Mouse (Mus musculus) hindbrain, postnatal 0 days (tissue): ENCODE measurements around the gene Nlrc5. TPM values are rescaled to one million over a fixed set of nuclear protein-coding genes. Genes with fewer than 3 reads are reported as not detected.
"Not testable (repeated sequence)": the region's sequence is repeated elsewhere in the genome, so short reads cannot be mapped to it uniquely, and the experiment has no call there.

ENCODE experiments used
- ATAC-seq: fragments of 200-750 bp; cut with Nextera tagmentation; 2 replicates; pipeline ENCODE4 v1.8.0; 2017; ENCODE audit warnings: mild to moderate bottlenecking, moderate TSS enrichment, moderate library complexity
- DNase-seq: peaks from one replicate; pipeline ENCODE4 v3.0.0-alpha.2; 2015; ENCODE audit warnings: low spot score
- H3K27ac ChIP-seq: fragments of 300-500 bp; sonication (generic); 2 replicates; pipeline ENCODE4 v1.5.1; 2014; ENCODE audit warnings: mild to moderate bottlenecking
- H3K27me3 ChIP-seq: fragments of 300-500 bp; sonication (generic); 2 replicates; pipeline ENCODE4 v1.6.1; 2014; ENCODE audit warnings: low read length, mixed read lengths; ENCODE audit not compliant: insufficient read depth
- H3K36me3 ChIP-seq: fragments of 300-500 bp; sonication (generic); 2 replicates; pipeline ENCODE4 v1.6.1; 2014; ENCODE audit warnings: low read length, mixed read lengths; ENCODE audit not compliant: insufficient read depth
- H3K4me1 ChIP-seq: fragments of 300-500 bp; sonication (generic); 2 replicates; pipeline ENCODE4 v1.6.1; 2014; ENCODE audit warnings: antibody characterized with exemption, low read length, mixed read lengths; ENCODE audit not compliant: insufficient read depth
- H3K4me2 ChIP-seq: fragments of 300-500 bp; sonication (generic); 2 replicates; pipeline ENCODE4 v1.6.1; 2014; ENCODE audit warnings: low read depth, mild to moderate bottlenecking, low read length, moderate library complexity, mixed read lengths
- H3K4me3 ChIP-seq: fragments of 300-500 bp; sonication (generic); 2 replicates; pipeline ENCODE4 v1.5.1; 2014; ENCODE audit warnings: low read length
- H3K9ac ChIP-seq: fragments of 300-500 bp; sonication (generic); replicated peaks from 2 replicates; pipeline ENCODE4 v1.6.1; 2014; ENCODE audit warnings: mild to moderate bottlenecking, low read length, moderate library complexity, mixed read lengths
- H3K9me3 ChIP-seq: fragments of 300-500 bp; sonication (generic); 2 replicates; pipeline ENCODE4 v1.6.1; 2016; ENCODE audit warnings: low read length, mixed read lengths
- CTCF ChIP-seq: IDR thresholded peaks from 2 replicates; pipeline ENCODE4 v1.5.1; 2016; ENCODE audit warnings: antibody characterized with exemption, control low read depth, low read depth
- WGBS: fragments of 180-500 bp; shearing (Covaris S2); extraction: QIAGEN DNeasy Blood & Tissue Kit; methylation state at CpG from one replicate; pipeline ENCODE4 v1.1.7; 2014; 5-methylcytosine and 5-hydroxymethylcytosine counted together
- polyA plus RNA-seq: library from polyadenylated mRNA; unstranded; fragments of >200 nt; fragmentation: Nextera tagmentation; extraction: Ambion mirVana; gene quantifications from 2 replicates; pipeline ENCODE4 v1.2.1, GENCODE M21; 2015
- total RNA-seq: library from RNA; depleted of rRNA; stranded (reverse); fragments of >200 nt; gene quantifications from 2 replicates; pipeline ENCODE4 v1.2.3, GENCODE M21; 2014

The Nlrc5 gene
- total and polyA plus RNA-seq, 2 experiments from 2014 or later, result 0.38 to 0.89 TPM

DNA sequence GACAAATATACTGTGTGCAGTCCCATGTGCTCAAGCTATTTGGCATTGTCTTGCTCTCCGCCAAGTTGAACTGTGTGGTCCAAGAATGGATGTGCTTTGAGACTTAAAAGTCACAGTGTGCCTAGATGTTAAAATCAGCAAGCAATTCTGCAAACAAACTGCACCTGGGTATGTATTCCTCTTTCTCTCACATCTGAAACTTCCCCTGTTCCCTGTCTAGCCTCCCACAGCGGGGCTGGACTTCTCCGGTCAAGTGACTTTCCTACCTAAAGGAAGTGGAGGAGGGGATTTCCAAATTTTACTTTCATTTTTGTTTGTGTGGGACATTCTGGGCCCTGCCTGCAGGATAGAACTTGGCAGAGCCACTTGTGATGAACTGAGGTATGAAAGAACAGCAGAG is 9.0 kb downstream of the Nlrc5 start:
- H3K4me1 ChIP-seq, result no peaks in the 10 kb centered on the region
- no peaks in the 10 kb centered on the region for H3K9me3 ChIP-seq
- H3K27ac ChIP-seq, result no peak overlapping the region
- no peaks in the 10 kb centered on the region for H3K27me3 ChIP-seq
- no peak overlapping the region for H3K4me2 ChIP-seq
- H3K36me3 ChIP-seq, result no peaks in the 10 kb centered on the region
- no peak overlapping the region for H3K4me3 ChIP-seq
- ATAC-seq (no peak), DNase-seq (no peak)
- no peak for TF ChIP-seq CTCF
- 87% methylated on average over 3 of the region's 3 CpGs for WGBS
- H3K9ac ChIP-seq, result no peak overlapping the region

DNA sequence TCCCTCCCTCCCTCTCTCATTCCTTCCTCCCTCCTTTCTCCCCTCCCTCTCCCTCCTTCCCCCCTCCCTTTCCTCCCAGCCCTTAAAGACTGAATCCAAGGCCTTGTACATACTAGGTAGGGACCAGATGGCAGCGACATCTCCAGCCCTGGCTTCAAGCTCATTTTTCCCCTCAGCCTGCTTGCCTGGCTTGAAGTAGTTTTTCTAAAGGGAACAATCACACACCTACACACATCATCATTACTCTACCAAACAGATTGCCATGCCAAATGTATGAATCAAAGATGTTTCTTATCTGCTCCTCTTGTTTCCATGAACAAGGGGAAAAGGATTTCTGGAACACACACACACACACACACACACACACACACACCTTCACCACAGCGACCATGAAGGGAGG is 10.3 kb downstream of the Nlrc5 start:
- H3K4me1 ChIP-seq, result no peaks in the 10 kb centered on the region
- H3K9me3 ChIP-seq, result no peaks in the 10 kb centered on the region
- DNase-seq (no peak), ATAC-seq (no peak)
- H3K27ac ChIP-seq, result no peak overlapping the region
- H3K4me2 ChIP-seq, result no peak overlapping the region
- no peak overlapping the region for H3K9ac ChIP-seq
- no peaks in the 10 kb centered on the region for H3K36me3 ChIP-seq
- H3K4me3 ChIP-seq, result no peak overlapping the region
- H3K27me3 ChIP-seq, result no peaks in the 10 kb centered on the region
- WGBS, result 81% methylated on average over 2 of the region's 2 CpGs
- TF ChIP-seq CTCF, result no peak

DNA sequence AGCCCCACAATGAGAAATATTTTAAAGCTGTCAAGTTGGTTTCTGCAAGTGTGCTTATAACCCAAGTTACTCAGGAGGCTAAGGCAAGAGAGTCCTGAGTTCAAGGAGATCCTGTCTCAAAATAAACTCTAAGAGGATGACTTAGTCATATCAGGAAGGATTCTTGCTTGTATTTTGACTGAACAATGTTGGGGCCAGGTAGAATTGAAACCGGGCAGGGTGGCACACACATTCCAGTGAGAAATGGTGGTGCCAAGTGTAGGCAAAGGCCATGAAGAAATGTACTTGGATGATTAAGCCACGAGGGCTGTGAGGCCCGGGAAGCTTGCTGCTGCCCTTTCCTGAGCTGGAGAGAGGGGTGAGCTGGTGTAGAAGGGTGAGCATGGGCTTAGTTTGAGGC is 13.0 kb downstream of the Nlrc5 start:
- no peak overlapping the region for H3K27ac ChIP-seq
- no peaks in the 10 kb centered on the region for H3K36me3 ChIP-seq
- no peak overlapping the region for H3K4me2 ChIP-seq
- H3K9ac ChIP-seq, result no peak overlapping the region
- DNase-seq (no peak), ATAC-seq (no peak)
- no peak for TF ChIP-seq CTCF
- no peak overlapping the region for H3K4me3 ChIP-seq
- H3K27me3 ChIP-seq, result no peaks in the 10 kb centered on the region
- 89% methylated on average over 3 of the region's 3 CpGs for WGBS
- H3K9me3 ChIP-seq, result no peaks in the 10 kb centered on the region
- H3K4me1 ChIP-seq, result no peaks in the 10 kb centered on the region

DNA sequence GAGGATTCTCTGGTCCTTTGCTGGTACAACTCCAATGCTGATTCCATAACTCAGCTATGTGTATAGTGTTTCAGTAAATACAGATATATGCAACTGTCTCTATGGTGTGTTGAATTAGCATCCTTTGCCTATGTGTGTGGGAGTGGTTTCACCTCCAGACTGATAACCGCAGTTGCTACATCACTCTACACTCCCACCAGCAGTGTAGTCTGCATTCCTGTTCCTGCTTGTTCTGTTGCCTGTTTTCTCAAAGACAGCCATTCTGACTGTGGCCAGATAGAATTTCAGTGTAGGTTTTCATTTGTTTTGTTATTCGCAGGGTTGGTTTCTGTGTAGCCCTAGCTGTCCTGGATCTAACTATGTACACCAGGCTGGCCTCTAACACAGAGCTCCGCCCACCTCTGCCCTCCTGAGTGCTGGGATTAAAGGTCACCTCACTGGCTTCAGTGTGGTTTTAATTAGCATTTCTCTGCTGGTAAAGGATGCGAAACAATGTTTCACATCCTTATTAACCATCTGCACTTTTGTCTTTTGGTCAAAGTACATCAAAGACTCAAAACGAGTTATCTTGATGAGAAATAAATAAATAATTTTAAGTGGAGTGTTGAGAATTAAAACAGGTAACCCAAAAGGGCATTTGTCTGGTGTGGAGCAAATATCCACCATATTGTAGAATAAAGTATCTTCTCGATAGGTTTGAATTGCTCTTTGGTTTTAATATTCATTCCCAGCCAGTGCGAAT is 13.6 kb downstream of the Nlrc5 start:
- H3K4me3 ChIP-seq, result no peak overlapping the region
- TF ChIP-seq CTCF, result no peak
- H3K36me3 ChIP-seq, result no peaks in the 10 kb centered on the region
- H3K4me1 ChIP-seq, result no peaks in the 10 kb centered on the region
- H3K4me2 ChIP-seq, result no peak overlapping the region
- no peak for ATAC-seq
- H3K27me3 ChIP-seq, result no peaks in the 10 kb centered on the region
- DNase-seq, result no peak
- no peak overlapping the region for H3K27ac ChIP-seq
- H3K9ac ChIP-seq, result no peak overlapping the region
- H3K9me3 ChIP-seq, result no peaks in the 10 kb centered on the region
- 85% methylated on average over 7 of the region's 7 CpGs for WGBS

- not testable (repeated sequence) for H3K4me2 ChIP-seq, H3K9me3 ChIP-seq, H3K27ac ChIP-seq, H3K4me1 ChIP-seq, H3K27me3 ChIP-seq, H3K36me3 ChIP-seq, ATAC-seq, H3K9ac ChIP-seq, DNase-seq, H3K4me3 ChIP-seq
- WGBS, result 94% methylated on average over 15 of the region's 15 CpGs
These were observed 18.8 kb downstream of the Nlrc5 start for GRCm38 (mm10) chr8:94452991-94453390.

GRCm38 (mm10) chr8:94453868-94454488 is 19.8 kb downstream of the Nlrc5 start:
- H3K9me3 ChIP-seq, result no peaks in the 10 kb centered on the region
- no peak overlapping the region for H3K4me3 ChIP-seq
- no peaks in the 10 kb centered on the region for H3K36me3 ChIP-seq
- H3K9ac ChIP-seq, result no peak overlapping the region
- no peak for TF ChIP-seq CTCF
- no peaks in the 10 kb centered on the region for H3K27me3 ChIP-seq
- WGBS, result 84% methylated on average over 6 of the region's 6 CpGs
- DNase-seq (no peak), ATAC-seq (no peak)
- H3K27ac ChIP-seq, result no peak overlapping the region
- no peak overlapping the region for H3K4me2 ChIP-seq
- H3K4me1 ChIP-seq, result no peaks in the 10 kb centered on the region

- Histone ChIP-seq H3K4me1 (no peaks in the 10 kb centered on the region), H3K4me2 (no peak overlapping the region), H3K9ac (no peak overlapping the region), H3K4me3 (no peak overlapping the region), H3K27ac (no peak overlapping the region), H3K36me3 (no peaks in the 10 kb centered on the region), H3K9me3 (no peaks in the 10 kb centered on the region), H3K27me3 (no peaks in the 10 kb centered on the region)
- TF ChIP-seq CTCF, result no peak
- no peak for ATAC-seq
- 81% methylated on average over 5 of the region's 5 CpGs for WGBS
- no peak for DNase-seq
These were observed 20.7 kb downstream of the Nlrc5 start for GRCm38 (mm10) chr8:94454905-94455304.
